Mouse (Mus musculus): Measurements from ENCODE around the gene Sgta.

- TF ChIP-seq MYC (IDR thresholded peaks at IDR 0.05; ENCODE audit: low read depth, low read length) (no peak), ZC3H11A (IDR thresholded peaks at IDR 0.05; ENCODE audit: low read depth, low read length) (no peak), NELFE (IDR thresholded peaks at IDR 0.05; ENCODE audit: low read depth, low read length) (no peak), USF2 (IDR thresholded peaks at IDR 0.05; ENCODE audit: borderline replicate concordance in 1 of 2, insufficient read depth in 1 of 2, low read depth in 1 of 2, low read length in 2 of 2) (no peak), POLR2A (IDR thresholded peaks at IDR 0.05; ENCODE audit: control insufficient read depth in 1 of 2, insufficient read depth in 1 of 2, low read depth in 1 of 2, low read length in 2 of 2, poor library complexity in 1 of 2) (no peak), CHD2 (IDR thresholded peaks at IDR 0.05; ENCODE audit: low read length) (no peak), RAD21 (IDR thresholded peaks at IDR 0.05; ENCODE audit: low read depth, low read length) (no peak), ELF1 (IDR thresholded peaks at IDR 0.05; ENCODE audit: low read depth, low read length) (no peak), CTCF (IDR thresholded peaks at IDR 0.05 in 2 of 3, conservative IDR thresholded peaks at IDR 0.05 in 1 of 3; ENCODE audit: control insufficient read depth in 1 of 3, insufficient read depth in 1 of 3, low read depth in 2 of 3, low read length in 3 of 3, poor library complexity in 1 of 3, severe bottlenecking in 1 of 3) (no peak)
These were observed 49.1 kb downstream of the Sgta start for GRCm38 (mm10) chr10:81010851-81011250.

Data from MEL (cell line).